Mouse (Mus musculus) heart, embryonic 16.5 days (tissue): ENCODE measurements around the gene Fbxo44. TPM values are rescaled to one million over a fixed set of nuclear protein-coding genes. Genes with fewer than 3 reads are reported as not detected.
A peak's percentile ranks its signal among the peaks of the same experiment; 100 is the strongest.

Source experiments
- ATAC-seq: fragments of 200-750 bp; cut with Nextera tagmentation; replicated peaks from 2 replicates; pipeline ENCODE4 v1.8.0; 2017; ENCODE audit warnings: moderate number of reproducible peaks; ENCODE audit not compliant: insufficient read depth, low FRiP score; ENCODE audit errors: extremely low read depth
- H3K27ac ChIP-seq: fragments of 300-500 bp; sonication (generic); 2 replicates; pipeline ENCODE4 v1.5.1; 2014; ENCODE audit warnings: mild to moderate bottlenecking, low read length, control low read depth, moderate library complexity
- H3K27me3 ChIP-seq: fragments of 300-500 bp; sonication (generic); 2 replicates; pipeline ENCODE4 v1.6.1; 2014; ENCODE audit warnings: low read length, mixed read lengths; ENCODE audit not compliant: control insufficient read depth, insufficient read depth
- H3K36me3 ChIP-seq: fragments of 300-500 bp; sonication (generic); 2 replicates; pipeline ENCODE4 v1.6.1; 2014; ENCODE audit not compliant: control insufficient read depth, insufficient read depth
- H3K4me1 ChIP-seq: fragments of 300-500 bp; sonication (generic); 2 replicates; pipeline ENCODE4 v1.6.1; 2014; ENCODE audit warnings: low read length, mixed read lengths; ENCODE audit not compliant: control insufficient read depth, insufficient read depth
- H3K4me2 ChIP-seq: fragments of 300-500 bp; sonication (generic); 2 replicates; pipeline ENCODE4 v1.6.1; 2014; ENCODE audit warnings: low read depth, mild to moderate bottlenecking, control low read depth, low read length
- H3K4me3 ChIP-seq: fragments of 300-500 bp; sonication (generic); 2 replicates; pipeline ENCODE4 v1.5.1; 2014; ENCODE audit warnings: mild to moderate bottlenecking, control low read depth, low read length
- H3K9ac ChIP-seq: fragments of 300-500 bp; sonication (generic); 2 replicates; pipeline ENCODE4 v1.6.1; 2014; ENCODE audit warnings: low read length, control low read depth
- H3K9me3 ChIP-seq: fragments of 300-500 bp; sonication (generic); replicated peaks from 2 replicates; pipeline ENCODE4 v1.6.1; 2016; ENCODE audit warnings: low read length; ENCODE audit not compliant: control insufficient read depth
- WGBS: fragments of 180-500 bp; shearing (Covaris S2); extraction: QIAGEN DNeasy Blood & Tissue Kit; methylation state at CpG from one replicate; pipeline ENCODE4 v1.1.7; 2014; 5-methylcytosine and 5-hydroxymethylcytosine counted together
- polyA plus RNA-seq: library from polyadenylated mRNA; unstranded; fragments of >200 nt; fragmentation: Nextera tagmentation; extraction: Ambion mirVana; gene quantifications from 2 replicates; pipeline ENCODE4 v1.2.1, GENCODE M21; 2015

Gene Fbxo44
- polyA plus RNA-seq, 1 experiment from 2014 or later, result 32.4 TPM

DNA sequence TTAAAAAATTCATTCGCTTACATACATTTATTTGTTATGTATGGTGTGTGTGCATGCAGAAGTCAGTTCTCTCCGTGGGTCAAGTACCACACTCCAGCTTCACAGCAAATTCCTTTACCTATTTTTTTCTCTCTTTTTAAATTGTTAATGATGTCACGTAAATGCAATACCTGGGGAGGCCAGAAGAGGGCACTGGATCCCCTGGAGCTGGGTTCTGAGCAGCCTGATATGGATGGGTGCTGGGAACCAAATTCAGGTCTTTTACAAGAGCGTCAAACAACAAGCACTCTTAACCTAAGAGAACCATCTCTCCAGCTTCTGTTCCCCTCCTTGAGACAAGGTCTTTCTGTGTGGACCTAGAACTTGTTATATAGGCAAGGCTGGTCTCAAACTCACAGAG is 43.6 kb downstream of the Fbxo44 start:
- no peak overlapping the region for H3K27ac ChIP-seq
- ATAC-seq, result no peak
- 73% methylated on average over 4 of the region's 4 CpGs for WGBS
- H3K36me3 ChIP-seq, result no peaks in the 10 kb centered on the region
- no peaks in the 10 kb centered on the region; the same call in 1 of the 2 replicates for H3K4me1 ChIP-seq
- no peak overlapping the region for H3K4me2 ChIP-seq
- H3K9me3 ChIP-seq, result 0 out of 2 replicates have a peak, but pooled peaks cover 5% of the 10 kb centered on the region
- H3K4me3 ChIP-seq, result no peak overlapping the region
- no peak overlapping the region for H3K9ac ChIP-seq
- 0 out of 2 replicates have a peak, but pooled peaks cover 4% of the 10 kb centered on the region for H3K27me3 ChIP-seq

GRCm38 (mm10) chr4:148115467-148115866 is 44.8 kb downstream of the Fbxo44 start:
- Histone ChIP-seq H3K9me3 (0 out of 2 replicates have a peak, but pooled peaks cover 5% of the 10 kb centered on the region), H3K4me1 (no peaks in the 10 kb centered on the region; the same call in 1 of the 2 replicates), H3K9ac (no peak overlapping the region), H3K36me3 (no peaks in the 10 kb centered on the region), H3K27ac (no peak overlapping the region), H3K4me3 (no peak overlapping the region), H3K27me3 (0 out of 2 replicates have a peak, but pooled peaks cover 4% of the 10 kb centered on the region), H3K4me2 (no peak overlapping the region)
- WGBS, result 5% methylated on average over 15 of the region's 15 CpGs
- ATAC-seq, result no peak

DNA sequence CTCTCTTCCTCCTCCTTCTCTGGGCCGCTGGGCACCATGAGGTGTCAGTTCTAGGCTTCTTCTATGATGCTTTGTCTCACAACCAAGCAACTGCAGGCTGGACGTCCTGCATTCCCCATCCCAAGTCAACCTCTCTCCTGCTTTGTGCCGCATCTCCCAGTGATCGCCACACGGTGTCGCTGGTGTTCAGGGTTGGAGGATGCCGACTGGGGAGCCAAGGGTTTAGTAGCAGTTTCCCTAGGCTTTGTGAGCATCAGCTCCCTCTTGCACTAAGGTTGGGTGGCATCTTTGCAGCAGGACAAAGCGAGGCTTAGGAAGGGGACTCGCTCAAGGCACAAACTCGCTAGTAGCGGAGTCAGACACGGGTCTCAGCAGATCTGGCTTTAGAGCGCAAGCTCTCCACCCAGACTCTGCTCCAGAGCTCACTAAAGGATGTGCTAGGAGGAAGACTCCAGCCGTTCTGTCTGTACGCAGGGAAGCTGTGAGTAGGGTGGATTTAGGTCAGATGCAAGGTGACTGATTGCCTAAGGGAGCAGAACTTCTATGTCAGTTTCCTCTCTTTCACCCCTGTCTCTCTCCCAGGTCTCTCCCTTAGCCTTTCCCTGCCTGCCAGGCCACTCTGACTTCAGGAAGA is 45.4 kb downstream of the Fbxo44 start:
- 4% methylated on average over 15 of the region's 15 CpGs for WGBS
- no peak overlapping the region for H3K27ac ChIP-seq
- H3K4me1 ChIP-seq, result no peaks in the 10 kb centered on the region; the same call in 1 of the 2 replicates
- 0 out of 2 replicates have a peak, but pooled peaks have one; percentile 55 for ATAC-seq
- no peak overlapping the region for H3K4me3 ChIP-seq
- H3K9me3 ChIP-seq, result 0 out of 2 replicates have a peak, but pooled peaks cover 5% of the 10 kb centered on the region
- H3K9ac ChIP-seq, result no peak overlapping the region
- no peaks in the 10 kb centered on the region for H3K36me3 ChIP-seq
- 0 out of 2 replicates have a peak, but pooled peaks cover 4% of the 10 kb centered on the region for H3K27me3 ChIP-seq
- H3K4me2 ChIP-seq, result peak overlapping the region; percentile 10; the same call in 1 of the 2 replicates

GRCm38 (mm10) chr4:148112519-148112918 is 47.8 kb downstream of the Fbxo44 start:
- 74% methylated on average over 12 of the region's 12 CpGs for WGBS
- no peak overlapping the region for H3K4me2 ChIP-seq
- 0 out of 2 replicates have a peak, but pooled peaks cover 5% of the 10 kb centered on the region for H3K9me3 ChIP-seq
- peaks cover 4% of the 10 kb centered on the region; the same call in 1 of the 2 replicates for H3K27me3 ChIP-seq
- H3K27ac ChIP-seq, result no peak overlapping the region
- H3K4me3 ChIP-seq, result no peak overlapping the region
- H3K4me1 ChIP-seq, result no peaks in the 10 kb centered on the region; the same call in 1 of the 2 replicates
- H3K36me3 ChIP-seq, result no peaks in the 10 kb centered on the region
- no peak for ATAC-seq
- H3K9ac ChIP-seq, result no peak overlapping the region

GRCm38 (mm10) chr4:148109215-148109614 is 51.1 kb downstream of the Fbxo44 start:
- Histone ChIP-seq H3K4me1 (no peaks in the 10 kb centered on the region; the same call in 1 of the 2 replicates), H3K36me3 (no peaks in the 10 kb centered on the region), H3K27ac (no peak overlapping the region), H3K4me3 (no peak overlapping the region), H3K9me3 (no peaks in the 10 kb centered on the region), H3K9ac (no peak overlapping the region), H3K27me3 (peaks cover 3% of the 10 kb centered on the region), H3K4me2 (no peak overlapping the region)
- ATAC-seq, result no peak
- WGBS, result 50% methylated on average over 5 of the region's 5 CpGs

- Histone ChIP-seq H3K36me3 (no peaks in the 10 kb centered on the region), H3K27ac (no peak overlapping the region), H3K27me3 (peaks cover 3% of the 10 kb centered on the region), H3K4me2 (no peak overlapping the region), H3K9ac (no peak overlapping the region), H3K4me1 (no peaks in the 10 kb centered on the region; the same call in 1 of the 2 replicates), H3K9me3 (no peaks in the 10 kb centered on the region), H3K4me3 (no peak overlapping the region)
- 39% methylated on average over 7 of the region's 7 CpGs for WGBS
- no peak for ATAC-seq
These were observed 51.6 kb downstream of the Fbxo44 start for GRCm38 (mm10) chr4:148108565-148109100.

GRCm38 (mm10) chr4:148107621-148108291 is 52.5 kb downstream of the Fbxo44 start:
- H3K4me2 ChIP-seq, result no peak overlapping the region
- H3K9me3 ChIP-seq, result no peaks in the 10 kb centered on the region
- H3K9ac ChIP-seq, result no peak overlapping the region
- WGBS, result 43% methylated on average over 22 of the region's 22 CpGs
- no peaks in the 10 kb centered on the region; the same call in 1 of the 2 replicates for H3K4me1 ChIP-seq
- ATAC-seq, result no peak
- H3K4me3 ChIP-seq, result no peak overlapping the region
- H3K27ac ChIP-seq, result no peak overlapping the region
- peaks cover 3% of the 10 kb centered on the region for H3K27me3 ChIP-seq
- no peaks in the 10 kb centered on the region for H3K36me3 ChIP-seq

GRCm38 (mm10) chr4:148104146-148104545 is 56.1 kb downstream of the Fbxo44 start:
- no peak overlapping the region for H3K4me3 ChIP-seq
- WGBS, result 74% methylated on average over 3 of the region's 3 CpGs
- H3K27ac ChIP-seq, result no peak overlapping the region
- H3K9ac ChIP-seq, result no peak overlapping the region
- H3K27me3 ChIP-seq, result peaks cover 7% of the 10 kb centered on the region
- ATAC-seq, result no peak
- H3K4me2 ChIP-seq, result no peak overlapping the region
- H3K9me3 ChIP-seq, result no peaks in the 10 kb centered on the region
- peaks cover 4% of the 10 kb centered on the region for H3K4me1 ChIP-seq
- H3K36me3 ChIP-seq, result no peaks in the 10 kb centered on the region
